ENCODE assay signal across 8 mouse cellular contexts in genomic region chr3:135825754-135826683, GRCm38 (mm10). TPM values are rescaled to one million over a fixed set of nuclear protein-coding genes. Genes with fewer than 3 reads are reported as not detected.
DNase-seq lines count a peak whose midpoint lies in the region; ATAC-seq and TF ChIP-seq lines count a peak whose summit lies in the region.

No protein-coding gene starts in this region.

- H3K4me2 ChIP-seq in heart, embryonic 14.5 days (ENCODE audit: low read length) = peak overlapping the region; percentile 80
- H3K4me2 ChIP-seq in liver, embryonic 15.5 days = peak overlapping the region; percentile 98
- H3K4me2 ChIP-seq in neural tube, embryonic 12.5 days (replicated peaks) = peak overlapping the region; percentile 96

- H3K9me3 ChIP-seq in heart, embryonic 14.5 days (ENCODE audit: control insufficient read depth, low read length) = no peaks in the 10 kb centered on the region
- H3K9me3 ChIP-seq in liver, embryonic 15.5 days (replicated peaks) = no peaks in the 10 kb centered on the region
- no peaks in the 10 kb centered on the region for H3K9me3 ChIP-seq in neural tube, embryonic 12.5 days

- H3K9ac ChIP-seq in heart, embryonic 14.5 days (ENCODE audit: low read length) = peak overlapping the region; percentile 73
- peak overlapping the region; percentile 83 for H3K9ac ChIP-seq in liver, embryonic 15.5 days
- H3K9ac ChIP-seq in neural tube, embryonic 12.5 days = peak overlapping the region; percentile 67

- no peak for TF ChIP-seq POLR2A in testis, adult 2 months (IDR thresholded peaks at IDR 0.05; ENCODE audit: control insufficient read depth, low read depth, low read length)

- TF ChIP-seq CTCF in testis, adult 2 months (IDR thresholded peaks at IDR 0.05; ENCODE audit: control insufficient read depth, insufficient read depth, insufficient replicate concordance, low read depth, low read length) = no peak

- peak overlapping the region; percentile 63 to 87 for H3K4me3 ChIP-seq in heart, embryonic 14.5 days (ENCODE audit: control insufficient read depth in 1 of 2, insufficient read depth in 1 of 2, low read depth in 1 of 2, low read length in 2 of 2)
- peak overlapping the region; percentile 80 for H3K4me3 ChIP-seq in liver, embryonic 15.5 days (replicated peaks)
- peak overlapping the region; percentile 56 for H3K4me3 ChIP-seq in neural tube, embryonic 12.5 days
- H3K4me3 ChIP-seq in testis, adult 2 months (ENCODE audit: control insufficient read depth, low read depth, low read length) = peak overlapping the region; percentile 86

- peak; percentile 10 for DNase-seq in brain, embryonic 18.5 days (ENCODE audit: low read depth, low spot score)
- peak; percentile 80 for DNase-seq in kidney, postnatal 10 days

- ATAC-seq in CD4-positive, CD25-positive, alpha-beta regulatory T cell, adult 4 months = peak; percentile 63
- peak; percentile 56 for ATAC-seq in erythroid progenitor cell, adult 5-6 weeks (replicated peaks; ENCODE audit: low FRiP score, poor library complexity, severe bottlenecking)
- peak; percentile 57 for ATAC-seq in heart, embryonic 14.5 days (ENCODE audit: insufficient number of reproducible peaks, insufficient read depth, low FRiP score, low read depth)
- ATAC-seq in liver, embryonic 15.5 days (ENCODE audit: insufficient read depth) = peak; percentile 67
- peak; percentile 77 for ATAC-seq in neural tube, embryonic 12.5 days (ENCODE audit: low FRiP score, low read depth)

- under 1% methylated on average over 57 of the region's 57 CpGs for WGBS in heart, embryonic 14.5 days
- WGBS in liver, embryonic 15.5 days (ENCODE audit: insufficient replicate concordance) = under 1% methylated on average over 57 of the region's 57 CpGs
- WGBS in neural tube, embryonic 12.5 days = under 1% methylated on average over 57 of the region's 57 CpGs

- no peaks in the 10 kb centered on the region for H3K36me3 ChIP-seq in heart, embryonic 14.5 days (ENCODE audit: control insufficient read depth, insufficient read depth, low read length)
- H3K36me3 ChIP-seq in liver, embryonic 15.5 days (replicated peaks) = peaks cover 24% of the 10 kb centered on the region
- no peaks in the 10 kb centered on the region for H3K36me3 ChIP-seq in neural tube, embryonic 12.5 days
- no peaks in the 10 kb centered on the region for H3K36me3 ChIP-seq in testis, adult 2 months (ENCODE audit: control insufficient read depth, insufficient read depth, low read length)

- H3K4me1 ChIP-seq in heart, embryonic 14.5 days (ENCODE audit: control insufficient read depth in 2 of 2, insufficient read depth in 2 of 2, low read length in 2 of 2) = peaks cover 0 to 13% of the 10 kb centered on the region in 2 experiments; a peak in 3 of 4 replicates
- H3K4me1 ChIP-seq in liver, embryonic 15.5 days (replicated peaks) = peaks cover 55% of the 10 kb centered on the region
- H3K4me1 ChIP-seq in neural tube, embryonic 12.5 days = peaks cover 13% of the 10 kb centered on the region; the same call in 1 of the 2 replicates
- peaks cover 12% of the 10 kb centered on the region for H3K4me1 ChIP-seq in testis, adult 2 months (ENCODE audit: control insufficient read depth, insufficient read depth, low read length)

- peak overlapping the region; percentile 68 to 79 for H3K27ac ChIP-seq in heart, embryonic 14.5 days (replicated peaks in 1 of 2; ENCODE audit: control insufficient read depth in 1 of 2, insufficient read depth in 1 of 2, low read depth in 2 of 2, low read length in 2 of 2)
- H3K27ac ChIP-seq in liver, embryonic 15.5 days (replicated peaks) = peak overlapping the region; percentile 97
- H3K27ac ChIP-seq in neural tube, embryonic 12.5 days = no peak overlapping the region
- no peak overlapping the region for H3K27ac ChIP-seq in testis, adult 2 months (ENCODE audit: control insufficient read depth, insufficient read depth, low read depth, low read length)

- peaks cover 4% of the 10 kb centered on the region; the same call in 1 of the 2 replicates for H3K27me3 ChIP-seq in heart, embryonic 14.5 days (ENCODE audit: control insufficient read depth, insufficient read depth, low read length)
- H3K27me3 ChIP-seq in liver, embryonic 15.5 days = no peaks in the 10 kb centered on the region
- H3K27me3 ChIP-seq in neural tube, embryonic 12.5 days (replicated peaks) = 0 out of 2 replicates have a peak, but pooled peaks cover 3% of the 10 kb centered on the region
- peaks cover 2% of the 10 kb centered on the region; the same call in 1 of the 2 replicates for H3K27me3 ChIP-seq in testis, adult 2 months (ENCODE audit: control insufficient read depth, insufficient read depth, low read length)

RNA-seq across cellular contexts. Expression of gene Slc39a8, which starts 0.9 kb away (rescaled TPM):
- 1 to 10 TPM in 1 of 2 experiments, under 1 TPM in 1; 0.54 to 1.4 TPM for polyA plus RNA-seq in CD4-positive, CD25-positive, alpha-beta regulatory T cell, adult 4 months (2017; shearing (Covaris generic))
- total RNA-seq in erythroid progenitor cell, adult 5-6 weeks (2015; ENCODE audit: low replicate concordance) = 14.4 and 19.7 TPM in 2 replicates
- total RNA-seq in erythroid progenitor cell, adult 5-6 weeks (2017; ENCODE audit: low replicate concordance) = 14.4 and 19.1 TPM in 2 replicates
- 16.0 and 17.8 TPM in 2 replicates for polyA plus RNA-seq in heart, embryonic 14.5 days (2014; fragmentation: Nextera tagmentation; extraction: Ambion mirVana)
- polyA plus RNA-seq in liver, embryonic 15.5 days (2015; fragmentation: Nextera tagmentation; extraction: Ambion mirVana) = 43.0 and 45.1 TPM in 2 replicates
- polyA plus RNA-seq in neural tube, embryonic 12.5 days (2016; fragmentation: Nextera tagmentation; extraction: Ambion mirVana) = 14.6 and 16.1 TPM in 2 replicates
- polyA plus RNA-seq in testis, adult 2 months (2012; rRNA removed) = 18.8 and 21.2 TPM in 2 replicates

Comparison
In these comparisons a context has a peak if more than half of its experiments do, and no peak if none do; other contexts are left out.
1. H3K27ac ChIP-seq: peak in heart, embryonic 14.5 days (2 of 2) and liver, embryonic 15.5 days (single experiment); none in neural tube, embryonic 12.5 days (single experiment) and testis, adult 2 months (single experiment).
2. Peak in every context shown above with its lines, with median percentiles within 50 percentile points of each other: ATAC-seq, H3K4me2 ChIP-seq, H3K4me3 ChIP-seq and H3K9ac ChIP-seq.